Mouse (Mus musculus): ENCODE results near the gene Itih2. TPM values are rescaled to one million over a fixed set of nuclear protein-coding genes. Genes with fewer than 3 reads are reported as not detected.
A peak's percentile ranks its signal among the peaks of the same experiment; 100 is the strongest.

Gene Itih2
- total RNA-seq, 2 experiments from 2014 or later: 0.33 TPM

GRCm38 (mm10) chr2:10051996-10052395, 79.2 kb downstream of the Itih2 start:
- intact Hi-C loops (cut with DNase I): no loop called here
- no peak for TF ChIP-seq CTCF (IDR thresholded peaks at IDR 0.05)
- no peak for DNase-seq
- H3K4me3 ChIP-seq: no peak overlapping the region
- H3K27ac ChIP-seq: no peak overlapping the region

GRCm38 (mm10) chr2:10050878-10051277, 80.3 kb downstream of the Itih2 start:
- DNase-seq: no peak
- intact Hi-C loops (cut with DNase I): no loop called here
- no peak for TF ChIP-seq CTCF (IDR thresholded peaks at IDR 0.05)
- Histone ChIP-seq H3K4me3 (no peak overlapping the region), H3K27ac (no peak overlapping the region)

- intact Hi-C loops (cut with DNase I): no loop called here
- TF ChIP-seq CTCF (IDR thresholded peaks at IDR 0.05): no peak
- DNase-seq: no peak
- Histone ChIP-seq H3K27ac (no peak overlapping the region), H3K4me3 (peak overlapping the region; percentile 100)
These were observed 81.7 kb downstream of the Itih2 start for GRCm38 (mm10) chr2:10049456-10049855.

DNA sequence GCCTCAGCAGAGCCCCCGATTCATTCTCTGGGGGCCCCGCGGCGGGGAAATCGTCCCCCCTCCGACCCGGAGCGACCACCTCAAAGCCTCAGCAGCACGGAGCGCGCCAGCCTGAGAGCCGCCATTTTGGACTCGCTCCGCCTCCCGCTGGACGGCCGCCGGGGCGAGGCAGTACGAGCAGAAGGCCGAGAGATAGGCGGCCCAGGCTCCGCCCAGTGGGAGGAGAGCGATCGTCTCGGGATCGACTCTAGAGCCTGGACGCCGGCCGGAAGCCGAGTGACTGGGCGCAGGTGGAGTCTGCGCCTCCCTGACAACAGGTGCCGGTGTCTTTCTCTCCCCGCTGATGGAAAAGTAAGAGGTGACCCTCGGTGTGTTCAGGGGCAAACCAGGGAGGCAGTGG, 82.7 kb downstream of the Itih2 start, which contains the start of gene Taf3:
Gene Taf3, minus strand, starts transcription at position 136 of the 400 bp plus-strand sequence.
- H3K27ac ChIP-seq: peak within 1 kb of the TSS; percentile 92
- intact Hi-C loops (cut with DNase I): no loop called here
- no peak for TF ChIP-seq CTCF (IDR thresholded peaks at IDR 0.05)
- DNase-seq: peak; percentile 98
- peak within 1 kb of the TSS; percentile 100 for H3K4me3 ChIP-seq

GRCm38 (mm10) chr2:10047758-10048436, 83.3 kb downstream of the Itih2 start:
- peak; percentile 51 for DNase-seq
- H3K27ac ChIP-seq: peak overlapping the region; percentile 92
- peak overlapping the region; percentile 100 for H3K4me3 ChIP-seq
- intact Hi-C loops (cut with DNase I): no loop called here
- peak; percentile 18; the same call in 1 of the 2 replicates for TF ChIP-seq CTCF (IDR thresholded peaks at IDR 0.05)

Other genes with a start within 250 kb of the Itih2 start
- not detected for gene 9230102O04Rik, start 241.9 kb downstream of the Itih2 start, total RNA-seq (2021)
- gene Gata3, start 241.4 kb downstream of the Itih2 start, total RNA-seq (2021): under 1 TPM; 0.08 to 0.82 TPM
- 10 to 100 TPM; 10.0 to 12.2 TPM for gene Taf3, start 82.8 kb downstream of the Itih2 start, total RNA-seq (2021)
- 100 to 1,000 TPM; 773 to 991 TPM for gene Atp5c1, start 50.9 kb downstream of the Itih2 start, total RNA-seq (2021)
- gene Kin, start 50.8 kb downstream of the Itih2 start, total RNA-seq (2021): 1 to 10 TPM; 6.0 to 6.3 TPM
- gene Itih5, start 22.2 kb upstream of the Itih2 start, total RNA-seq (2021): 10 to 100 TPM in 1 of 2 experiments, 1 to 10 TPM in 1; 7.3 to 14.9 TPM
- under 1 TPM; 0.05 to 0.08 TPM for gene Sfmbt2, start 239.1 kb upstream of the Itih2 start, total RNA-seq (2021)

Data from gastrocnemius, adult 2 months (tissue).